Mouse (Mus musculus) stomach, postnatal 0 days (tissue): ENCODE measurements around the gene Wdr25.

ENCODE experiments used
- CTCF ChIP-seq: IDR thresholded peaks from 2 replicates; pipeline ENCODE4 v1.5.1; 2016; ENCODE audit warnings: antibody characterized with exemption, low read depth, mild to moderate bottlenecking, moderate library complexity
- EP300 ChIP-seq: optimal IDR thresholded peaks from 2 replicates; pipeline ENCODE3; 2016; ENCODE audit warnings: antibody characterized with exemption

GRCm38 (mm10) chr12:108937506-108937905 lies 44.1 kb downstream of the Wdr25 start:
- no peak for TF ChIP-seq CTCF
- no peak for TF ChIP-seq EP300
